Mouse (Mus musculus) heart, embryonic 12.5 days (tissue): ENCODE measurements around the gene Adamts10. TPM values are rescaled to one million over a fixed set of nuclear protein-coding genes. Genes with fewer than 3 reads are reported as not detected.

ENCODE experiments used
- ATAC-seq: fragments of 200-750 bp; cut with Nextera tagmentation; 2 replicates; pipeline ENCODE4 v1.8.0; 2017; ENCODE audit warnings: moderate TSS enrichment, moderate library complexity; ENCODE audit not compliant: insufficient number of reproducible peaks, low FRiP score
- H3K27ac ChIP-seq: fragments of 300-500 bp; sonication (generic); 2 replicates; pipeline ENCODE4 v1.5.1; 2016; ENCODE audit warnings: mild to moderate bottlenecking, moderate library complexity; ENCODE audit not compliant: poor library complexity, severe bottlenecking
- H3K27me3 ChIP-seq: fragments of 300-500 bp; sonication (generic); replicated peaks from 2 replicates; pipeline ENCODE4 v1.6.1; 2016; ENCODE audit warnings: mild to moderate bottlenecking, moderate library complexity
- H3K36me3 ChIP-seq: fragments of 300-500 bp; sonication (generic); 2 replicates; pipeline ENCODE4 v1.6.1; 2016; ENCODE audit warnings: mild to moderate bottlenecking, moderate library complexity
- H3K4me1 ChIP-seq: fragments of 300-500 bp; sonication (generic); replicated peaks from 2 replicates; pipeline ENCODE4 v1.6.1; 2016; ENCODE audit warnings: mild to moderate bottlenecking
- H3K4me2 ChIP-seq: fragments of 300-500 bp; sonication (generic); 2 replicates; pipeline ENCODE4 v1.6.1; 2016; ENCODE audit warnings: mild to moderate bottlenecking, moderate library complexity
- H3K4me3 ChIP-seq: fragments of 300-500 bp; sonication (generic); 2 replicates; pipeline ENCODE4 v1.5.1; 2016; ENCODE audit warnings: mild to moderate bottlenecking
- H3K9ac ChIP-seq: fragments of 300-500 bp; sonication (generic); 2 replicates; pipeline ENCODE4 v1.6.1; 2016; ENCODE audit warnings: mild to moderate bottlenecking, moderate library complexity
- H3K9me3 ChIP-seq: fragments of 300-500 bp; sonication (generic); replicated peaks from 2 replicates; pipeline ENCODE4 v1.6.1; 2016; ENCODE audit warnings: mild to moderate bottlenecking, moderate library complexity
- WGBS: fragments of 180-500 bp; shearing (Covaris S2); methylation state at CpG from one replicate; pipeline ENCODE4 v1.1.7; 2016; 5-methylcytosine and 5-hydroxymethylcytosine counted together
- polyA plus RNA-seq: library from polyadenylated mRNA; unstranded; fragments of >200 nt; fragmentation: Nextera tagmentation; extraction: Ambion mirVana; gene quantifications from 2 replicates; pipeline ENCODE4 v1.2.1, GENCODE M21; 2016

The Adamts10 gene
- polyA plus RNA-seq, 1 experiment from 2014 or later: 44.1 TPM

GRCm38 (mm10) chr17:33513874-33514273 lies 10.1 kb upstream of the Adamts10 start:
- WGBS: 66% methylated on average over 5 of the region's 5 CpGs
- Histone ChIP-seq H3K9ac (no peak overlapping the region), H3K4me1 (peaks cover 10% of the 10 kb centered on the region; the same call in 1 of the 2 replicates), H3K4me3 (no peak overlapping the region), H3K27me3 (no peaks in the 10 kb centered on the region), H3K9me3 (no peaks in the 10 kb centered on the region), H3K36me3 (no peaks in the 10 kb centered on the region), H3K4me2 (no peak overlapping the region), H3K27ac (no peak overlapping the region)
- ATAC-seq: no peak

- no peak for ATAC-seq
- Histone ChIP-seq H3K9me3 (no peaks in the 10 kb centered on the region), H3K4me3 (no peak overlapping the region), H3K36me3 (no peaks in the 10 kb centered on the region), H3K9ac (no peak overlapping the region), H3K4me1 (peaks cover 11% of the 10 kb centered on the region), H3K27me3 (no peaks in the 10 kb centered on the region), H3K4me2 (no peak overlapping the region), H3K27ac (no peak overlapping the region)
- 11% methylated on average over 1 of the region's 1 CpGs for WGBS
Observed at GRCm38 (mm10) chr17:33520366-33520765, 3.6 kb upstream of the Adamts10 start.

GRCm38 (mm10) chr17:33523431-33523917 lies 530 bp upstream of the Adamts10 start:
- Histone ChIP-seq H3K36me3 (peaks cover 11% of the 10 kb centered on the region), H3K9ac (peak overlapping the region; percentile 78), H3K27ac (0 out of 2 replicates have a peak overlapping the region, but pooled peaks have one; percentile 7), H3K9me3 (no peaks in the 10 kb centered on the region), H3K27me3 (no peaks in the 10 kb centered on the region), H3K4me2 (peak overlapping the region; percentile 75), H3K4me1 (peaks cover 21% of the 10 kb centered on the region), H3K4me3 (peak overlapping the region; percentile 71)
- peak; percentile 58 for ATAC-seq
- WGBS: 10% methylated on average over 11 of the region's 13 CpGs

- Histone ChIP-seq H3K27me3 (no peaks in the 10 kb centered on the region), H3K27ac (peak overlapping the region; percentile 74), H3K4me1 (peaks cover 21% of the 10 kb centered on the region), H3K36me3 (peaks cover 25% of the 10 kb centered on the region), H3K4me3 (peak overlapping the region; percentile 71), H3K9me3 (no peaks in the 10 kb centered on the region), H3K9ac (peak overlapping the region; percentile 78), H3K4me2 (peak overlapping the region; percentile 75)
- ATAC-seq: peak; percentile 57; the same call in 1 of the 2 replicates
- 16% methylated on average over 2 of the region's 2 CpGs for WGBS
Observed at GRCm38 (mm10) chr17:33524806-33525373, 886 bp downstream of the Adamts10 start.

GRCm38 (mm10) chr17:33526506-33526905 lies 2.5 kb downstream of the Adamts10 start:
- ATAC-seq: no peak
- 62% methylated on average over 3 of the region's 3 CpGs for whole genome bisulfite sequencing
- Histone ChIP-seq H3K4me3 (no peak overlapping the region), H3K36me3 (peaks cover 41% of the 10 kb centered on the region), H3K4me1 (peaks cover 21% of the 10 kb centered on the region), H3K27ac (peak overlapping the region; percentile 24; the same call in 1 of the 2 replicates), H3K9me3 (no peaks in the 10 kb centered on the region), H3K9ac (no peak overlapping the region), H3K4me2 (peak overlapping the region; percentile 75), H3K27me3 (no peaks in the 10 kb centered on the region)

- no peak overlapping the region for H3K4me3 ChIP-seq
- peaks cover 57% of the 10 kb centered on the region for H3K36me3 ChIP-seq
- H3K9me3 ChIP-seq: no peaks in the 10 kb centered on the region
- H3K27ac ChIP-seq: no peak overlapping the region
- H3K27me3 ChIP-seq: no peaks in the 10 kb centered on the region
- 81% methylated on average over 3 of the region's 3 CpGs for WGBS
- no peak overlapping the region for H3K9ac ChIP-seq
- no peaks in the 10 kb centered on the region for H3K4me1 ChIP-seq
- no peak overlapping the region for H3K4me2 ChIP-seq
- ATAC-seq: no peak
Observed at GRCm38 (mm10) chr17:33539106-33539675, 15.2 kb downstream of the Adamts10 start.

GRCm38 (mm10) chr17:33539878-33540277 lies 15.9 kb downstream of the Adamts10 start:
- H3K27me3 ChIP-seq: no peaks in the 10 kb centered on the region
- H3K36me3 ChIP-seq: peaks cover 57% of the 10 kb centered on the region
- H3K4me2 ChIP-seq: no peak overlapping the region
- WGBS: 87% methylated on average over 4 of the region's 4 CpGs
- no peak for ATAC-seq
- no peaks in the 10 kb centered on the region for H3K9me3 ChIP-seq
- H3K4me1 ChIP-seq: no peaks in the 10 kb centered on the region
- no peak overlapping the region for H3K27ac ChIP-seq
- no peak overlapping the region for H3K9ac ChIP-seq
- no peak overlapping the region for H3K4me3 ChIP-seq

GRCm38 (mm10) chr17:33549212-33549611 lies 25.2 kb downstream of the Adamts10 start:
- H3K9ac ChIP-seq: no peak overlapping the region

GRCm38 (mm10) chr17:33550388-33550787 lies 26.4 kb downstream of the Adamts10 start:
- Histone ChIP-seq H3K9ac (no peak overlapping the region), H3K9me3 (no peaks in the 10 kb centered on the region), H3K36me3 (peaks cover 66% of the 10 kb centered on the region), H3K27me3 (no peaks in the 10 kb centered on the region), H3K4me2 (no peak overlapping the region), H3K4me1 (no peaks in the 10 kb centered on the region), H3K27ac (no peak overlapping the region), H3K4me3 (no peak overlapping the region)
- WGBS: 77% methylated on average over 10 of the region's 10 CpGs
- no peak for ATAC-seq

More at GRCm38 (mm10) chr17:33549212-33549611, 25.2 kb downstream of the Adamts10 start:
- ATAC-seq: no peak
- Histone ChIP-seq H3K27ac (no peak overlapping the region), H3K4me3 (no peak overlapping the region), H3K9me3 (no peaks in the 10 kb centered on the region), H3K36me3 (peaks cover 78% of the 10 kb centered on the region), H3K4me1 (no peaks in the 10 kb centered on the region), H3K4me2 (no peak overlapping the region), H3K27me3 (no peaks in the 10 kb centered on the region)
- WGBS: 86% methylated on average over 6 of the region's 6 CpGs

- no peak overlapping the region for H3K4me2 ChIP-seq
- no peaks in the 10 kb centered on the region for H3K4me1 ChIP-seq
- H3K4me3 ChIP-seq: no peak overlapping the region
- H3K27ac ChIP-seq: no peak overlapping the region
- H3K27me3 ChIP-seq: no peaks in the 10 kb centered on the region
- H3K9ac ChIP-seq: no peak overlapping the region
- no peaks in the 10 kb centered on the region for H3K9me3 ChIP-seq
- 87% methylated on average over 4 of the region's 4 CpGs for WGBS
- no peak for ATAC-seq
- peaks cover 60% of the 10 kb centered on the region for H3K36me3 ChIP-seq
Observed at GRCm38 (mm10) chr17:33552113-33552512, 28.1 kb downstream of the Adamts10 start.

- Histone ChIP-seq H3K4me2 (no peak overlapping the region), H3K9me3 (no peaks in the 10 kb centered on the region), H3K4me3 (no peak overlapping the region), H3K9ac (no peak overlapping the region), H3K36me3 (peaks cover 52% of the 10 kb centered on the region), H3K4me1 (no peaks in the 10 kb centered on the region), H3K27ac (no peak overlapping the region), H3K27me3 (no peaks in the 10 kb centered on the region)
- no peak for ATAC-seq
- WGBS: 44% methylated on average over 4 of the region's 4 CpGs
Observed at GRCm38 (mm10) chr17:33552964-33553363, 29.0 kb downstream of the Adamts10 start.
